ENCODE assay signal across 8 mouse cellular contexts in the genomic region with DNA sequence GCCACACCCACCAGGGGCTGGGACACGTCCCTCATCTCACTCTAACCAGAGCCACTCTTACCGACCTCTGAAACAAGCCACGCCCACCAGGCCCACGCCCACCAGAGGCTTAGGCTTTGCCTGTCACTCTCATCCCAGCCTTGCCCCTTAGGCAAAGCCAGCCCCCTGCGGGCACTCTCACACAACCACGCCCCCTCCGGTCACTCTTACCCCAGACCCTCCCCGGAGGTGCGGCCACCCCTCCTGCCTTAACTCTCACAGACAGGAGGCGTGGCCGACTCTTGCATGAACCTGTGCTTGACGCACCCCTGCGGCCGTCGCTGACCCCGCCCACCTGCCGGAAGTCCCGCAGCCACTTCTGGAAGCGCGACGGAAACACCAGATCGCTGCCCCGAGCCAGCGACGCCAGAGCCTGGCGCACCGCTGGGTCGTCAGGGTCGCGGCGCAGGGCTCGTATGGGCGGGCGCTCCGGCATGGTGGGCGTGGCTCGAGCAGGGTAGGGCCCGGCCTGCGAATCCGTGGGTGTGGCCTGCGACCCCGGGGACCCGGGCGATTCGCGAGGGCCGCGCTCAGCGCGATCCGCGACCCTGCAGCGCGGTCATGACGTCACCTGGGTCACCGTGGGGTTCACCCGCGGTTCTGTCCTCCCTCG. TPM values are rescaled to one million over a fixed set of nuclear protein-coding genes. Genes with fewer than 3 reads are reported as not detected.
DNase-seq lines count a peak whose midpoint lies in the region; ATAC-seq and TF ChIP-seq lines count a peak whose summit lies in the region.

No protein-coding gene starts in this region.

- H3K36me3 ChIP-seq in heart, embryonic 10.5 days: no peaks in the 10 kb centered on the region
- H3K36me3 ChIP-seq in kidney, embryonic 16.5 days (ENCODE audit: insufficient read depth, low read length): no peaks in the 10 kb centered on the region
- no peaks in the 10 kb centered on the region for H3K36me3 ChIP-seq in liver, adult 2 months (ENCODE audit: control insufficient read depth, insufficient read depth, low read length)
- no peaks in the 10 kb centered on the region for H3K36me3 ChIP-seq in myocyte (ENCODE audit: control insufficient read depth, insufficient read depth)
- no peaks in the 10 kb centered on the region for H3K36me3 ChIP-seq in stomach, embryonic 14.5 days (ENCODE audit: control insufficient read depth, insufficient read depth, low read length)

- ATAC-seq in erythroblast, adult 5-6 weeks (replicated peaks; ENCODE audit: low FRiP score, poor library complexity, severe bottlenecking): peak; percentile 36
- ATAC-seq in kidney, embryonic 16.5 days (ENCODE audit: low FRiP score, low TSS enrichment): peak; percentile 78
- ATAC-seq in stomach, embryonic 14.5 days (ENCODE audit: insufficient number of reproducible peaks, insufficient read depth, low FRiP score, low read depth): peak; percentile 68

- no peak for TF ChIP-seq CTCF in liver, adult 2 months (IDR thresholded peaks at IDR 0.05; ENCODE audit: low read depth, low read length)

- peak; percentile 97 to 98 for DNase-seq in B cell, adult 2 months
- DNase-seq in brain, adult 2 months (ENCODE audit: low read depth, low spot score): peak; percentile 96
- DNase-seq in heart, embryonic 10.5 days (ENCODE audit: low spot score): peak; percentile 99
- DNase-seq in liver, adult 2 months (ENCODE audit: extremely low read depth, low read depth, low spot score): peak; percentile 86

- H3K9me3 ChIP-seq in heart, embryonic 10.5 days: no peaks in the 10 kb centered on the region
- H3K9me3 ChIP-seq in kidney, embryonic 16.5 days (ENCODE audit: low read length): no peaks in the 10 kb centered on the region
- no peaks in the 10 kb centered on the region for H3K9me3 ChIP-seq in stomach, embryonic 14.5 days (ENCODE audit: control insufficient read depth, low read depth, low read length)

- peak overlapping the region; percentile 85 for H3K4me3 ChIP-seq in heart, embryonic 10.5 days
- H3K4me3 ChIP-seq in kidney, embryonic 16.5 days (ENCODE audit: low read length): peak overlapping the region; percentile 76
- H3K4me3 ChIP-seq in liver, adult 2 months (ENCODE audit: insufficient read depth, low read depth, low read length): peak overlapping the region; percentile 64
- H3K4me3 ChIP-seq in myocyte: peak overlapping the region; percentile 42
- H3K4me3 ChIP-seq in stomach, embryonic 14.5 days (ENCODE audit: low read depth, low read length): peak overlapping the region; percentile 67

- peak overlapping the region; percentile 97 for H3K27ac ChIP-seq in heart, embryonic 10.5 days
- peak overlapping the region; percentile 99 for H3K27ac ChIP-seq in kidney, embryonic 16.5 days (ENCODE audit: low read length)
- H3K27ac ChIP-seq in liver, adult 2 months (replicated peaks; ENCODE audit: insufficient read depth, low read depth, low read length): peak overlapping the region; percentile 92
- peak overlapping the region; percentile 99 for H3K27ac ChIP-seq in stomach, embryonic 14.5 days (ENCODE audit: low read length)

- WGBS in heart, embryonic 10.5 days: under 1% methylated on average over 59 of the region's 59 CpGs
- under 1% methylated on average over 44 of the region's 59 CpGs for WGBS in kidney, embryonic 16.5 days
- under 1% methylated on average over 59 of the region's 59 CpGs for WGBS in liver, adult 2 months
- WGBS in stomach, embryonic 14.5 days: under 1% methylated on average over 59 of the region's 59 CpGs

- 0 out of 2 replicates have a peak, but pooled peaks have one; percentile 36 for TF ChIP-seq POLR2A in liver, adult 2 months (IDR thresholded peaks at IDR 0.05; ENCODE audit: extremely low read depth, insufficient read depth, low read length)
- TF ChIP-seq POLR2A in myocyte (IDR thresholded peaks at IDR 0.05; ENCODE audit: insufficient read length, low read depth): peak; percentile 67

- H3K79me2 ChIP-seq in liver, adult 2 months (ENCODE audit: control insufficient read depth, insufficient read depth, low read length): no peaks in the 10 kb centered on the region
- no peaks in the 10 kb centered on the region for H3K79me2 ChIP-seq in myocyte (ENCODE audit: control insufficient read depth, insufficient read depth)

- H3K9ac ChIP-seq in kidney, embryonic 16.5 days (replicated peaks; ENCODE audit: low read length): peak overlapping the region; percentile 88
- peak overlapping the region; percentile 81 for H3K9ac ChIP-seq in liver, adult 2 months (ENCODE audit: low read depth, low read length)
- peak overlapping the region; percentile 64 for H3K9ac ChIP-seq in stomach, embryonic 14.5 days (replicated peaks; ENCODE audit: low read depth, low read length)

- H3ac ChIP-seq in myocyte (ENCODE audit: control insufficient read depth, insufficient read length): peak overlapping the region; percentile 94

- peak overlapping the region; percentile 73 for H3K4me2 ChIP-seq in kidney, embryonic 16.5 days (replicated peaks; ENCODE audit: low read depth, low read length)
- H3K4me2 ChIP-seq in myocyte (ENCODE audit: low read depth): peak overlapping the region; percentile 30
- peak overlapping the region; percentile 53 for H3K4me2 ChIP-seq in stomach, embryonic 14.5 days (replicated peaks; ENCODE audit: low read depth, low read length)

- no peaks in the 10 kb centered on the region for H3K27me3 ChIP-seq in heart, embryonic 10.5 days (ENCODE audit: insufficient read depth, poor library complexity, severe bottlenecking)
- H3K27me3 ChIP-seq in kidney, embryonic 16.5 days (ENCODE audit: insufficient read depth, low read length): no peaks in the 10 kb centered on the region
- H3K27me3 ChIP-seq in liver, adult 2 months (ENCODE audit: control insufficient read depth, insufficient read depth, low read length): no peaks in the 10 kb centered on the region
- no peaks in the 10 kb centered on the region for H3K27me3 ChIP-seq in myocyte (ENCODE audit: control insufficient read depth, insufficient read depth, insufficient read length)
- H3K27me3 ChIP-seq in stomach, embryonic 14.5 days (ENCODE audit: control insufficient read depth, insufficient read depth, low read length): no peaks in the 10 kb centered on the region

- H3K4me1 ChIP-seq in heart, embryonic 10.5 days: no peaks in the 10 kb centered on the region
- H3K4me1 ChIP-seq in kidney, embryonic 16.5 days (ENCODE audit: insufficient read depth, low read length): no peaks in the 10 kb centered on the region
- H3K4me1 ChIP-seq in liver, adult 2 months (ENCODE audit: control insufficient read depth, insufficient read depth, low read length): no peaks in the 10 kb centered on the region
- H3K4me1 ChIP-seq in stomach, embryonic 14.5 days (ENCODE audit: control insufficient read depth, insufficient read depth, low read length): no peaks in the 10 kb centered on the region

TF ChIP-seq in myocyte, 11 proteins besides CTCF, POLR2A, EP300 and RAD21:
- TF ChIP-seq MAX (IDR thresholded peaks at IDR 0.05; ENCODE audit: low read depth): no peak
- peak; percentile 58 for TF ChIP-seq POLR2AphosphoS2 (IDR thresholded peaks at IDR 0.05; ENCODE audit: insufficient read length, low read depth)
- peak; percentile 59 for TF ChIP-seq SRF (IDR thresholded peaks at IDR 0.05; ENCODE audit: control insufficient read depth, insufficient read length, low read depth)
- peak in 2 of 3 experiments; percentile 2 to 44 for TF ChIP-seq MYOG (IDR thresholded peaks at IDR 0.05; ENCODE audit: control insufficient read depth in 1 of 3, insufficient read depth in 1 of 3, insufficient read length in 2 of 3, low read depth in 2 of 3)
- no peak for TF ChIP-seq E2F4 (IDR thresholded peaks at IDR 0.05; ENCODE audit: insufficient read depth)

RNA-seq across cellular contexts. Expression of a gene that starts 53.7 kb away (rescaled TPM):
- total RNA-seq in erythroblast, adult 5-6 weeks (2015; ENCODE audit: low replicate concordance): 1.5 and 12.7 TPM in 2 replicates
- total RNA-seq in erythroblast, adult 5-6 weeks (2017; ENCODE audit: low replicate concordance): 2.5 and 5.6 TPM in 2 replicates
- 125 TPM in 2 replicates for polyA plus RNA-seq in heart, embryonic 10.5 days (2016; fragmentation: Nextera tagmentation; extraction: Ambion mirVana)
- polyA plus RNA-seq in kidney, embryonic 16.5 days (2015; fragmentation: Nextera tagmentation; extraction: Ambion mirVana): 137 and 142 TPM in 2 replicates
- 13.7 and 19.2 TPM in 2 replicates for total RNA-seq in liver, adult 2 months (2014; rRNA removed)
- polyA plus RNA-seq in liver, adult 2 months (2012; rRNA removed): 80.2 and 89.4 TPM in 2 replicates
- polyA plus RNA-seq in myocyte (2012; fragmentation: generic; extraction: Trizol): 171 TPM
- polyA plus RNA-seq in stomach, embryonic 14.5 days (2014; fragmentation: Nextera tagmentation; extraction: Ambion mirVana): 123 and 127 TPM in 2 replicates

Comparison
In these comparisons a context has a peak if more than half of its experiments do, and no peak if none do; other contexts are left out.
1. Peak in every context shown above with its lines: DNase-seq, ATAC-seq, H3K4me3 ChIP-seq and H3K27ac ChIP-seq.